Mouse (Mus musculus): ENCODE data around the gene Cdk2ap2.

- TF ChIP-seq EP300 (IDR thresholded peaks at IDR 0.05; ENCODE audit: insufficient read depth, low read depth, low read length) (no peak), CTCF (IDR thresholded peaks at IDR 0.05; ENCODE audit: low read depth, low read length) (no peak), POLR2A (IDR thresholded peaks at IDR 0.05; ENCODE audit: insufficient read depth, low read length) (no peak)
These were observed 30.7 kb upstream of the Cdk2ap2 start for GRCm38 (mm10) chr19:4066280-4066679.

Measured in ES-Bruce4 (cell line).